Mouse (Mus musculus): Measurements from ENCODE around the gene Fam155a. TPM values are rescaled to one million over a fixed set of nuclear protein-coding genes. Genes with fewer than 3 reads are reported as not detected.
"Not testable (repeated sequence)": the region's sequence is repeated elsewhere in the genome, so short reads cannot be mapped to it uniquely, and the experiment has no call there.

The Fam155a gene
- polyA plus RNA-seq, 1 experiment from 2014 or later = 19.7 TPM

DNA sequence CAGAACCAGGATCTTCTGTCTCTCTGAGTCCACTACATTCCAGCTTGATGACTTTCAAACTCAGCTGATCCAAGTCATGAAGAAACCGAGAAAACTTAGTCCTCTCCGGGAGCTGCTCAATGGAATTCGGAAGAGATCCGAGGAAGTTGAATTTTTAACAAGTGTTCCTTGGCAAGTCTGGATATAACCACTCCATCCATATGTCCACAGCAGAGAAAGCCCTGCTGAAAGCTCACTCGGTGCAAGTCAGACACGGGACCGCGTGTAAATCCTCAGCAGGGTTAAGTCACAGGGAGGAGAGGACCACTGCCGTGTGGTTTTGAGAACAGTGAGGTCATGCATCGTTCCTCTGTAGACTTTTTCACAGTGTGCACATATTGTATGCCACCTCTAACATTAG, 5.9 kb upstream of the Fam155a start:
- Histone ChIP-seq H3K36me3 (no peaks in the 10 kb centered on the region), H3K9me3 (no peaks in the 10 kb centered on the region), H3K4me3 (no peak overlapping the region), H3K4me2 (no peak overlapping the region), H3K27ac (replicated peaks) (no peak overlapping the region), H3K9ac (no peak overlapping the region), H3K27me3 (peaks cover 17% of the 10 kb centered on the region), H3K4me1 (replicated peaks) (peaks cover 11% of the 10 kb centered on the region)
- no peak for ATAC-seq (ENCODE audit: low read depth)
- WGBS = 89% methylated on average over 10 of the region's 10 CpGs

DNA sequence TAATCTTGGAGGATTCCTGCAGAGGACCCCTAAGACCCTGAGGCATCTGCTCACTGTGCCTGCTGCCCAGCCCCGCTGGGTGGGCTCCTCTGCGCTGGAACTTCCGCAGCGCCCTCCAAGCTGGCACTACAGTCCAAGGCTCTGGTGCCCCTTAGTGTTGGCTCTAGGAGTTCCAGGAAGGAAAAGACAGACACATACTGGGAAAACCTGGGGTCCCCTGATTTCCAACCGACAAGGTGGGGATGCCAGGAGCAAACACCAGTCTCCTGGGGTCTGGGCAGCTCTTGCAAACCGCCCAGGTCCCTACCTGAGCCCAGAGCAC, 1.5 kb upstream of the Fam155a start:
- Histone ChIP-seq H3K27ac (replicated peaks) (peak overlapping the region; percentile 91), H3K4me1 (replicated peaks) (peaks cover 30% of the 10 kb centered on the region), H3K4me2 (peak overlapping the region; percentile 87), H3K36me3 (no peaks in the 10 kb centered on the region), H3K27me3 (peaks cover 21% of the 10 kb centered on the region), H3K9me3 (no peaks in the 10 kb centered on the region), H3K9ac (peak overlapping the region; percentile 91), H3K4me3 (peak overlapping the region; percentile 76)
- 0% methylated on average over 6 of the region's 6 CpGs for WGBS
- peak; percentile 84 for ATAC-seq (ENCODE audit: low read depth)

DNA sequence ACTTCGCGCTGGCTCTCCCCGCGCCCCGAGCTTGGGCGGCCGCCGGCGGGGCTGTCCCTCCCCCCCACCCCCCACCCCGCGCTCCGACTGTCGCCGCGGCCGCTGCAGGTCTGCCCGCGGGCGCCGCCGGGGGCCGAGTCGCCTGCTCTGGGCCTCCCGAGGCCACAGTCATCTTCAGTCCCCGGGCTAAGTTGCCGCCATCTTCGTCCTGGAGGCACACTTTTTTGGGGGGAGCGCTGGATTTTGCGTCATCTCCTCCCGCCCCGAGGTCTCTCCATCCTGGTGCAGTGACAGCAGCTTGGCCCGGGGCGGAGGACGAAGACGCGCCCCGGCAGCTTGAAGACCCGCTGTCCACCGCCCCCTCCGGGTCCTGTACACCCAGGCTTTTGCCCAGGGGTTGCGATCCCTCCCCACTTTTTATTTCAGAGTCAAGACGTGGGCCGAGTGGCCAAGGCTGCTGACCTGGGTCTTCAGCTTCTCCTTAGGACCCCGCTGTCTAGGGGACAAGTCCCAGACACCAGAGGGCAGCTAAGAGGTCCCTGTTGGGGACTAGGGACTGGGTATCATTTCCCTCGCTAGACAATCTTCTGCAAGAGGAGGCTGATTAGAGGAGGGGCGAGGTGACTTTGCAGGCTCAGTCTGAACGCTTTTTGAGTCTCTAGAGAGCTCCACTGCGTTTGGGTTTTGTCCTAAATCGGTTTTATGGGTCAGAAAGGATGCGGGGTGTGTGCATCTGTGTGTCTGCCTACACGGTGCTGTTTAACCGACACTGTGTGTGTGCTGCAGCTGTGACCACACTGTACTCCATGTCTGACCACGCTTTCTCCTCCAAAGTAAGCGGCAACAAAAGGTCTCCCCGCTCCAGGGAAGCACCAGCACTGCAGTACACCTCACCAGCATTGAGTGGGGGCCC, 901 bp upstream of the Fam155a start:
- Histone ChIP-seq H3K36me3 (no peaks in the 10 kb centered on the region), H3K4me1 (replicated peaks) (peaks cover 30% of the 10 kb centered on the region), H3K4me2 (peak overlapping the region; percentile 87), H3K9me3 (no peaks in the 10 kb centered on the region), H3K27ac (replicated peaks) (peak overlapping the region; percentile 91), H3K4me3 (peak overlapping the region; percentile 76), H3K9ac (peak overlapping the region; percentile 91), H3K27me3 (peaks cover 21% of the 10 kb centered on the region)
- under 1% methylated on average over 53 of the region's 55 CpGs for WGBS
- peak; percentile 70 for ATAC-seq (ENCODE audit: low read depth)

DNA sequence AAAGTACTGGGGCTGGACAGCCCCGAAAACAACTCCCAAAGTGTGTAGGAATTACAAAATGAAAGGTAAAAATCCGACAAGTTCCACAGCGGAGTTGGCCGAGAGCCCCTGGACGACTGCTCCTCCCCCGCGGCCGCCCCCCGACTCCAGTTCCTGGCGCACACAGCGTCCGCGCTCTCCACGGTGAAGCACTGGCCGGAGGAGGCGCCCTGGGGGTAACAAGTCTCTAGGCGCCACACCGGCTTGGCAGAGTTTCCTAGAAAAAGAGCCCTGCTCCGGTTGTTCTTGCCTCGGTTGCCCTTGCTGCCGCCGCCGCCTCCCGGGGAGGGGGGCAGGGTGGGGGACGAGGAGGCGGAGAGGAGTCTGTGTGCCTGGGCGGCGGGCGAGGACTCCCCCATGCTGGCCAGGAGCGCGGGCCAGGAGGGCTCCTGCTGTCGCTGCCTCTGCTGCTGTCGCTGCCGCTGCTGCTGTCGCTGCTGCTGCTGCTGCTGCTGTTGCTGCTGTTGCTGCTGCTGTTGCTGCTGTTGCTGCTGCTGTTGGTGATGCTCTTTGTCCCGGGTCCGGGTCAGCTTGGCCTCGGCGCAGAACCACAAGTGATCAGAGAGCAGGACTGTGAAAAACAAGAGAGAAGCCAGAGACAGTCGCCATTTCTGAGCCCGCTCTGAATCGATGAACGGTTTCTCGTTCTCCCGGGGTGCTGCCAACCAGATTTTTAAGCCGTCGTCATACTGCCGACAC, 531 bp downstream of the Fam155a start:
- H3K4me1 ChIP-seq (replicated peaks) = peaks cover 37% of the 10 kb centered on the region
- WGBS = under 1% methylated on average over 46 of the region's 48 CpGs
- H3K27me3 ChIP-seq = peaks cover 21% of the 10 kb centered on the region
- H3K4me2 ChIP-seq = peak overlapping the region; percentile 87
- H3K4me3 ChIP-seq = peak overlapping the region; percentile 76
- peak; percentile 15; the same call in 1 of the 2 replicates for ATAC-seq (ENCODE audit: low read depth)
- peak overlapping the region; percentile 91 for H3K9ac ChIP-seq
- H3K27ac ChIP-seq (replicated peaks) = peak overlapping the region; percentile 91
- H3K9me3 ChIP-seq = no peaks in the 10 kb centered on the region
- no peaks in the 10 kb centered on the region for H3K36me3 ChIP-seq

DNA sequence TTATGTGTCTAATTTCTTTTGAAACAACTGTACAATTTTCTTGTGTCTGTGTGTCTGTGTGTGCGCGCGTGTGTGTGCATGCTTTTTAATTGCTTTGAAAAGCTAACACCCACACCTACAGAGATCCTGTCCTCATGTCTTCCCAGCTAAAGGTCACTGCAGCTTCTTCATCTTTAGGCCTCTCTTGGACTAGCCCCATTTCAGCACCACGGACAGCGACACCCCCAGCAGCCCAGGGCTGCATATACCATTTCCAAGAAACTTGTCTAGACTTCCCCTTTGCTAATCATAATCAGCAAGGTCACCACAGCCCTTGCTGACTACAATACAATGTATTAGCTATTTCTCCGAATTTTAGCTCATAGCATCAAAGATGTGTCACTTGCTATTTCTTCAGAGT, 1.9 kb downstream of the Fam155a start:
- Histone ChIP-seq H3K4me3 (peak overlapping the region; percentile 76), H3K9me3 (no peaks in the 10 kb centered on the region), H3K9ac (peak overlapping the region; percentile 91; the same call in 1 of the 2 replicates), H3K27me3 (peaks cover 14% of the 10 kb centered on the region), H3K4me1 (replicated peaks) (peaks cover 37% of the 10 kb centered on the region), H3K4me2 (peak overlapping the region; percentile 87), H3K36me3 (no peaks in the 10 kb centered on the region), H3K27ac (replicated peaks) (no peak overlapping the region)
- no peak for ATAC-seq (ENCODE audit: low read depth)
- WGBS = 31% methylated on average over 6 of the region's 6 CpGs

DNA sequence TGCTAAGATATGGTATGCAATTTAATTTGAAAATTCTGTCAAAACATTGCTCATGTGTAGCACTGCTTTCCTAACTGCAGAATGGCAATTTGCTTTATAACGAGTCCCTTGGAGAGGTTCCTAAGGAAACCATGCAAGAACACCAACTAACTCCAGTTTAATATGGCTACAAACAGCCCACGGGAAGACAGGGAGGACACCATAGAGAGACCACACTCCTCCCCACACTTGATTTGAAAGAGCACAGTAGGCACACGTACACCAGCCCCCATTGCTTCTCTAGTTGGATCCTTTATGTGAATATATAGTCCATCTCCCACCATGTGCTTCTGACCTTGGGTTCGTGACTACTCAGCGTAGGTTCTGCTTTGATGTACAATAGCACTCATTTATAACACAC, 35.8 kb downstream of the Fam155a start:
- Histone ChIP-seq H3K9me3 (no peaks in the 10 kb centered on the region), H3K36me3 (no peaks in the 10 kb centered on the region), H3K4me1 (replicated peaks) (no peaks in the 10 kb centered on the region; the same call in 1 of the 2 replicates), H3K9ac (no peak overlapping the region), H3K4me3 (no peak overlapping the region), H3K4me2 (no peak overlapping the region), H3K27me3 (no peaks in the 10 kb centered on the region), H3K27ac (replicated peaks) (no peak overlapping the region)
- ATAC-seq (ENCODE audit: low read depth) = no peak
- WGBS = 80% methylated on average over 5 of the region's 5 CpGs

DNA sequence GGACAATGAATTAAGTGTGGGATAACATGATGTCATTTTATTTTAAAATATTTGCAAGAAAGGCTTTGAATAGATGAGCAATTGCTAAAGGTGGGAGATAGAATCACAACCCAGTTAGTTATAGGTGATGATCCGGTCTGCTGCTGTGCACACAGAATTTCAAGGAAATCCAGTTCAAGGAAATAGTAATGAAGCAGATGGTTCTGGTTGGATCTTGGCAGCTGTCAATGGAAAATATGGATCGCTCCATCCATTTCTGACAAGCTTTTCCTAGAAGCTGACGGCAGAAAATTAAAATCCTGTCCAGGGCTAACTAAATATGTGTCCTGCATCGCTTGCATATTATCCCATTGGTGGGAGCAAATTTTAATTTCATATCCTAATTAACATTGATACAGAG, 61.2 kb downstream of the Fam155a start:
- Histone ChIP-seq H3K9me3 (no peaks in the 10 kb centered on the region), H3K36me3 (no peaks in the 10 kb centered on the region), H3K4me2 (no peak overlapping the region), H3K4me1 (replicated peaks) (no peaks in the 10 kb centered on the region), H3K27ac (replicated peaks) (no peak overlapping the region), H3K27me3 (no peaks in the 10 kb centered on the region), H3K9ac (no peak overlapping the region), H3K4me3 (no peak overlapping the region)
- ATAC-seq (ENCODE audit: low read depth) = no peak
- WGBS = 87% methylated on average over 4 of the region's 4 CpGs

DNA sequence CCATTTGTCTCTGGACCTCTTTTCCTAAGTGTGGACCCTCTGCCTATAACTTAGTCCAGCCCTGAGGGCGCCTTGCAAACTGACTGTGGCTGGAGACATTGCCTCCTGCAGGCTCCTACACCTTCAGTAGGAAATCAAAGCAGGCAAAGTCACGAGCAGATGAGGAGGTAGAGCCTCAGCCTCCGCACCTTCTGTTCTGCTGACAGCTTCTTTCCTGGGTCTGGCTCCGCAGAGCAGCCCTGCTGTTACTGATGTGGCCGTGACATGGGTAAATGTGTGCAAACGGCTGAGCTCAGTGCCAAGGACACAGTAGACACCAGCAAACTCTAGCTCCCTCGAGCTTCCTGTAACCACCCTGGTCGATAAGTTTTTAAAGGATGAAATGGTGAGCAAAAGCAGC, 63.5 kb downstream of the Fam155a start:
- 83% methylated on average over 8 of the region's 8 CpGs for WGBS

DNA sequence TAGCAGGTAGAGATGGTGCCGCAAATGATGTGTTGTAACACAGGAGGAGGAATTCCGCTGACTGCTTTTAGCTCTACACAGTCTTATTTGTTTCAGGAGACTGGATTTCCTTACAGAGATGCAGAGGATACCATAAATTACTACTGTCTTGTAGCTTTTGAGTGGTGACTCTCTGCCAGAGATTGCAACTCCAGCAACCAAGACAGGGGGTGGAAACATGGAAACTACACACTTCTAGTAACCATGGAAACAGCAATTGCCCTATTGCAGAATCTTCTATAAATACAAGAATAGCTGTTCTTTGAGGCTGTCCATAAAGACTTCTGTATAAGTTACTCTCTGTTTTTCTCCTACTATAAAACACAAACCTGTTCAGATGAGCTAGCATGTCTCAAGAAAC, 76.2 kb downstream of the Fam155a start:
- Histone ChIP-seq H3K36me3 (no peaks in the 10 kb centered on the region), H3K9ac (no peak overlapping the region), H3K27ac (replicated peaks) (no peak overlapping the region), H3K4me3 (no peak overlapping the region), H3K9me3 (no peaks in the 10 kb centered on the region), H3K4me1 (replicated peaks) (peaks cover 19% of the 10 kb centered on the region), H3K4me2 (no peak overlapping the region), H3K27me3 (no peaks in the 10 kb centered on the region)
- peak; percentile 50; the same call in 1 of the 2 replicates for ATAC-seq (ENCODE audit: low read depth)
- 31% methylated on average over 2 of the region's 2 CpGs for WGBS

More for the DNA sequence above, 63.5 kb downstream of the Fam155a start:
- Histone ChIP-seq H3K9me3 (no peaks in the 10 kb centered on the region), H3K4me3 (no peak overlapping the region), H3K4me1 (replicated peaks) (no peaks in the 10 kb centered on the region), H3K4me2 (no peak overlapping the region), H3K36me3 (no peaks in the 10 kb centered on the region), H3K27me3 (no peaks in the 10 kb centered on the region), H3K27ac (replicated peaks) (no peak overlapping the region), H3K9ac (no peak overlapping the region)
- no peak for ATAC-seq (ENCODE audit: low read depth)

DNA sequence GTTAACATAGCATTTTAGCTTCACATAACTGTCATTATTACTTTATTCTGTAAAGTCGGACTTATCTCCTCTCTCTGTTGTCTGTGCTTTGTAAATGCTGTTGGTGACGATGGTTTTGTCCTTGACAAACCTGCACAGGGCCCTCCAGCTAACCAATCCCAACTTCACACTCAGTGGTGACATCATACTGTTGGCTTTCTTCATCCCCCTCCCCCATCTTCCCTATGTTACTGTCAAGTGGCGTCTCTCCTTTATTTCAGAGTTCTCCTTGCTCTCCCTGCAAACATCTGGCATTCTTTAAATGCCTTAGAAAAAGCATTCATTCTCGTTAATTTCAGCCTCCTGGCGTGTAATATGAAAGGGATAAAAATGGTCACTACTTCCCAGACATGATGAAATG, 78.6 kb downstream of the Fam155a start:
- Histone ChIP-seq H3K4me2 (no peak overlapping the region), H3K36me3 (no peaks in the 10 kb centered on the region), H3K4me3 (no peak overlapping the region), H3K4me1 (replicated peaks) (peaks cover 19% of the 10 kb centered on the region), H3K27ac (replicated peaks) (no peak overlapping the region), H3K27me3 (no peaks in the 10 kb centered on the region), H3K9me3 (no peaks in the 10 kb centered on the region), H3K9ac (no peak overlapping the region)
- ATAC-seq (ENCODE audit: low read depth) = no peak
- WGBS = 67% methylated on average over 5 of the region's 5 CpGs

DNA sequence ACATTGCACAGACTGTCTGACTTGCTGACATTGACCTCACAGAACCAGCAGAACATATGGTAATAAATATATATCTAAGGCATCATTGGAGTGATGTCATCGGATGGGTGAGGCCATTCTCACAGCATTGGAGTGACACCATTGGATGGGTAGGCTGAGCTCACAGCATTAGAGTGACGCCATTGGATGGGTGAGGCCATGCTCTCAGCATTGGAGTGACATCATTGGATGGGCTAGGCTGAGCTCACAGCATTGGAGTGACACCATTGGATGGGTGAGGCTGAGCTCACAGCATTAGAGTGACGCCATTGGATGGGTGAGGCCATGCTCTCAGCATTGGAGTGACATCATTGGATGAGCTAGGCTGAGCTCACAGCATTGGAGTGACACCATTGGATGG, 110.9 kb downstream of the Fam155a start:
- not testable (repeated sequence) for H3K27ac ChIP-seq (replicated peaks); H3K4me1 ChIP-seq (replicated peaks); ATAC-seq (ENCODE audit: low read depth); H3K4me3 ChIP-seq; H3K27me3 ChIP-seq; H3K9me3 ChIP-seq; H3K9ac ChIP-seq; H3K36me3 ChIP-seq; H3K4me2 ChIP-seq
- WGBS = 93% methylated on average over 3 of the region's 3 CpGs

DNA sequence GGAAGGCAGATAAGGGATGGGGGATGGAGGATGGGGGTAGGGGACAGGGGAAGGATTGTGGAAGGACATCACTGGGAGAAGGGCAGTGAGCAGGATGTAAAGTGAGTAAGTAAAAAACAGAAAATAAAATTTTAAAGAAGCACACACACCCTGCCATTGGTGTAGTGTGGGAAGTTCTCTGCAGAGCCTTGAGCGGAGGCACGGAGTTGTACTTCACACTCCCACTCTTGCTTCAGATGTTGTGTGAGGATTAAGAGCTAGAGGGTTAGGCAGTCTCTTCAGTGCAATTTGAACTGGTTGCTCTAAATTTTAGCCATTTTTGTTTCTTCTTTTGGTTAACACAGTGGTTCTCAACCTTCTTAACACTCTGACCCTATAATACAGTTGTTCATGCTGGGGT, 114.1 kb downstream of the Fam155a start:
- 98% methylated on average over 2 of the region's 2 CpGs for WGBS
- no peak overlapping the region for H3K4me2 ChIP-seq
- H3K9me3 ChIP-seq = no peaks in the 10 kb centered on the region
- no peak overlapping the region for H3K4me3 ChIP-seq
- no peaks in the 10 kb centered on the region for H3K36me3 ChIP-seq
- H3K4me1 ChIP-seq (replicated peaks) = no peaks in the 10 kb centered on the region
- H3K27me3 ChIP-seq = no peaks in the 10 kb centered on the region
- H3K9ac ChIP-seq = no peak overlapping the region
- no peak overlapping the region for H3K27ac ChIP-seq (replicated peaks)
- ATAC-seq (ENCODE audit: low read depth) = no peak

Measured in neural tube, embryonic 13.5 days (tissue).